Mouse (Mus musculus) gastrocnemius, postnatal 10 days (tissue): ENCODE data around the gene Olfr1155. TPM values are rescaled to one million over a fixed set of nuclear protein-coding genes. Genes with fewer than 3 reads are reported as not detected.

Source experiments
- DNase-seq: peaks from one replicate; pipeline ENCODE4 v3.0.0; 2021; ENCODE audit warnings: mixed read lengths
- long read RNA-seq, 2 experiments: library from polyadenylated mRNA; stranded (forward); transcript quantifications; one replicate each; pipeline ENCODE4 v2.0.0; 2021
- total RNA-seq, 2 experiments: library from RNA; stranded (reverse); gene quantifications; 2 replicates each; pipeline ENCODE4 v1.2.3; 2021

Olfr1155 gene
- not detected for total RNA-seq
- long read RNA-seq, experiment 1: 0 reads
- long read RNA-seq, experiment 2: 0 reads

DNA sequence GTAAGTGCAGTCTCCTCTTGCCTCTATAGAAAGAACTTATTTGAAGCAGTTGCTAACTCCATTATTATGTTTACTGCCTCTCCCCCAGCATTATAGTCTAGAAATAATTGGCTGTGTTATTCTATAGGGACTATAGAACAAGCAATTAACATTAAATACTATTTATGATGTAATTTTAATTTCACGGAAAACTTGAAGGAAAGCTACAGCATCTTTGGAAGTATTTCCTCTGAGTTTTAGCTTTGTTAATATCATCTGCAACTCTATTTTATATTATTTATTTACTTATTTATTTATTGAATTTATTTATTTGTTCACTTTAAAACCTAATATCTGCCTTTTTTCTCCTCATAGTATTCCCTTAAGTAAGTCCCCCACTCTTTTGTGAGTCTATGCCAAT, at the start of gene Olfr1155:
TSS of gene Olfr1155 (minus strand) at position 101 of the 400 bp plus-strand sequence.
- DNase-seq: no peak

DNA sequence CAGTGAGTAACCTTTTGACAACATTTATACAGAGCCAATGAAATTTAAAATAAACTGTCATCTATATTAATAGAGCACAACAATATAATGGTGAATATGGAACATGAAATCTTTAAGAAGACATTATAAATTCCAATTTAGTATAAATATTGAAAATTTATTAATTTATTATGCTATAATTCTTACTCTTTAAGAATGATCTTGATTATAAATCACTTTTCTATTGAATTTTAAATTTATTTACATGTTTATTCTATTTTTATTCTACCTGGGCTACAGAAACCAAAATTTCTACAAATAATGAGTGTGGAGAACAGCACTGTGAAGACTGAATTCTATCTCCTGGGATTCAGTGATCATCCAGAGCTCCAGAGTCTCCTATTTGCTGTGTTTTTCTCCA, 44.9 kb upstream of the Olfr1155 start, which contains the start of gene Olfr1158:
TSS of gene Olfr1158 (plus strand) at position 301 of the 400 bp plus-strand sequence.
- DNase-seq: no peak

DNA sequence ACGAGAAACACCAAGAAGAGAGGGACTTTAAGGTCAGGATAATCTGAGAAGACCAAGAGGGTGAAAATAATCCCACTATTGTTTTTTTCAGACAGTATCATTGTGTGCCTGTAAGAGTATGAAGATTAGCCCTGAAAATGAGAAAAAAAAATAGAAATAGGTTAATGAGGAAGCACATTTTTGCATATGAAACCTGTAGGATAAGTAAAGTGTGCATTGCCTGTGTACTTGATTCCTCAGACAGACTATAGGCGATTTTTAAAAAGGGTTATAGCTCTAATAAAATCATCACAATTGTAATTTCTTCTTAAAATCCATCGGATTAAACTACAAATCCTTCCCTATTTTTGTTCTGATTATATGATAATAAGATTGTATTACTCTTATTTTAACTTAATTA, 29.6 kb upstream of the Olfr1155 start, which contains the start of gene Olfr74:
TSS of gene Olfr74 (minus strand) at position 101 of the 400 bp plus-strand sequence.
- no peak for DNase-seq

DNA sequence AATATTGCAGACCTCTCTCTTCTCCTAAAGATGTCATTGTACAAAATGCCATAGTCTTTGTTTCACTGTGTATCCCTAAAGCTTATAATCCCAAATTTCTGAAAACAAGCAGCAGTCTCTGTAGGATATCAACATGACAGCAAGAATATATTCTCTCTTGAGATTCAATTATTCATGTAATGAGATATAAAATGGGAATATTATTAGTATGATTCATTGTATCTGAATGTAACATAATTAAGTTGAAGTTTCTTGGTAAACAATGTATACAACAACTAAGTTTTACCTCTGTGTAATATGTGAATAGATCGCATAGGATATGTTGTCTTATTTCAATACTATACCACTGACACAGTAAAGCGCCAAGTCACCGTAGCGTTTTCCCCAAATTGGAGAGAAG, 23.3 kb upstream of the Olfr1155 start, which contains the start of gene Olfr1157:
TSS of gene Olfr1157 (minus strand) at position 101 of the 400 bp plus-strand sequence.
- DNase-seq: no peak

DNA sequence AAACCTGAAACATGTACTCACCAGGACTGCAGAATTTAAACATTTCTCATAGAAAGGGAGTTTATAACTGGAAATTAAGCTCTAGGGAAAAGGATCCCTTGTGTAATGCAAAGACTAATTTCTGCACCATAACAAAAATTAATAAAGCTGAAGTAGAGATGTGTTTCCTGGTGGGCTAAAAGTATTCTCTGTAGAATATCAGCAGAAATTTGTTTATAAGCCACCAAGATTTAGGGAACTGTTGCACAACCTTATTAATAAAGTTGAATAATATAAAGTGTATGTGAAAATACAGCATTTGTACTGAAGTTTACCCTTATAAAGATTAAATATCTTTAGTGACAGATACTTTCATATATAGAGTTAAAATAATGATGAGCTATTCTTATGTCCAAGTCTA, 8.1 kb upstream of the Olfr1155 start, which contains the start of gene Olfr1156:
TSS of gene Olfr1156 (minus strand) at position 101 of the 400 bp plus-strand sequence.
- DNase-seq: no peak

DNA sequence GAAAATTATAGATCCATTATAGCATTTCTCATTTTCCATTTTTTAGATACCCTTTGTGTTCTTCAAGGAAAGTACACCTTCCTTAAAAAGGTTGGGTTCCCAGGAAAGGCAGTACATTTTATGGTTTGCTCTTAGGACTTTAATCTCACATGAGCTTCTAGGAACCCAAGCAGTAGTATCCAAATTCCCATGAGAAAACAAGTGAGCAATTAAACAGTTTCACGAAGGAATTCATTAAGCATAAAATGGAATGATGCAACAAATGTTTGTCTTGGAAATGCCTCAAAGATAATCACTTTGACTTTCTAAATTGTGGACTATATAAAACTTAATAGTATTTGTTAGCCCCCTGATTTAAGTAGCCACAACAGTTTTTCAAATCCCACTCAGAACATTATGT, 39.9 kb downstream of the Olfr1155 start, which contains the start of gene Olfr1154:
TSS of gene Olfr1154 (minus strand) at position 101 of the 400 bp plus-strand sequence.
- no peak for DNase-seq

DNA sequence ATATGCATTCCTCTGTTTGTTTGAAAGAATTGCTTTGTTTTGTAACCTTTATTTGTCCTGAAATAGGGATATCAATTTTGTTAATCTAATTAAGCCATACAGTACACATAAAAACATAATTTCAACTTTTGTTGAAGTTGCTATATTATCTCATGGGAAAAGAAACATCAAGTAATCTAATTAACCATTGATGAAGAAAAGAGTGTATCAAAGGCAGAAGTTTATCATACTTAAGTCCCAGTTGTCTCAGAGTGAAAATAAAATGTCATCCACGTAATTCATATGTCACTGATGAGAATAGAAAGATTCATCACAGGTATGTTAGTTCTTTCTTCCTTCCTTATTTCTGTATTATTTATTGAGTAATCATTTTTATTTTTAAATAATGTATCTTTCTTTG, 50.3 kb downstream of the Olfr1155 start, which contains the start of gene Olfr1153:
TSS of gene Olfr1153 (plus strand) at position 301 of the 400 bp plus-strand sequence.
- no peak for DNase-seq

Other genes starting within 250 kb of the Olfr1155 start
- not detected for gene Olfr1137, start 232.0 kb downstream of the Olfr1155 start, total RNA-seq
- not detected for gene Olfr1138, start 205.2 kb downstream of the Olfr1155 start, total RNA-seq
- gene Olfr1140, start 201.4 kb downstream of the Olfr1155 start, total RNA-seq: not detected
- not detected for gene Olfr1141, start 191.1 kb downstream of the Olfr1155 start, total RNA-seq
- gene Olfr152, start 165.7 kb downstream of the Olfr1155 start, total RNA-seq: not detected
- gene Olfr1143, start 144.5 kb downstream of the Olfr1155 start, total RNA-seq: not detected
- not detected for gene Olfr1145, start 135.3 kb downstream of the Olfr1155 start, total RNA-seq
- gene Olfr1148, start 114.6 kb downstream of the Olfr1155 start, total RNA-seq: not detected
- not detected for gene Olfr1150-ps1, start 101.1 kb downstream of the Olfr1155 start, total RNA-seq
- gene Olfr1151, start 89.3 kb downstream of the Olfr1155 start, total RNA-seq: not detected
- gene Olfr1152, start 78.6 kb downstream of the Olfr1155 start, total RNA-seq: not detected
- not detected for gene Olfr1153, start 50.2 kb downstream of the Olfr1155 start, total RNA-seq
- not detected for gene Olfr1154, start 40.0 kb downstream of the Olfr1155 start, total RNA-seq
- gene Olfr1156, start 8.0 kb upstream of the Olfr1155 start, total RNA-seq: not detected
- gene Olfr1157, start 23.2 kb upstream of the Olfr1155 start, total RNA-seq: not detected
- not detected for gene Olfr74, start 29.5 kb upstream of the Olfr1155 start, total RNA-seq
- not detected for gene Olfr1158, start 45.0 kb upstream of the Olfr1155 start, total RNA-seq
- gene Olfr1160, start 63.1 kb upstream of the Olfr1155 start, total RNA-seq: not detected
- not detected for gene Olfr1161, start 77.6 kb upstream of the Olfr1155 start, total RNA-seq
- not detected for gene Olfr73, start 92.6 kb upstream of the Olfr1155 start, total RNA-seq
- not detected for gene Olfr1162, start 106.0 kb upstream of the Olfr1155 start, total RNA-seq
- not detected for gene Olfr1163, start 126.7 kb upstream of the Olfr1155 start, total RNA-seq
- not detected for gene Olfr1164, start 148.8 kb upstream of the Olfr1155 start, total RNA-seq
- gene Olfr1166, start 183.1 kb upstream of the Olfr1155 start, total RNA-seq: not detected
- gene Olfr1167, start 210.1 kb upstream of the Olfr1155 start, total RNA-seq: not detected
- not detected for gene Olfr1168, start 236.7 kb upstream of the Olfr1155 start, total RNA-seq